Mouse (Mus musculus) hindbrain, embryonic 10.5 days (tissue): ENCODE data around the gene Gm5737. TPM values are rescaled to one million over a fixed set of nuclear protein-coding genes. Genes with fewer than 3 reads are reported as not detected.
A peak's percentile ranks its signal among the peaks of the same experiment; 100 is the strongest.

Experiments
- DNase-seq: peaks from one replicate; pipeline ENCODE4 v3.0.0-alpha.2; 2017; ENCODE audit warnings: low spot score
- H3K27ac ChIP-seq: fragments of 300-500 bp; sonication (generic); 2 replicates; pipeline ENCODE4 v1.5.1; 2016; ENCODE audit warnings: mild to moderate bottlenecking, moderate library complexity
- H3K27me3 ChIP-seq: fragments of 300-500 bp; sonication (generic); 2 replicates; pipeline ENCODE4 v1.6.1; 2016; ENCODE audit warnings: mild to moderate bottlenecking; ENCODE audit not compliant: poor library complexity, insufficient read depth, severe bottlenecking
- H3K36me3 ChIP-seq: fragments of 300-500 bp; sonication (generic); 2 replicates; pipeline ENCODE4 v1.6.1; 2016; ENCODE audit warnings: mild to moderate bottlenecking, moderate library complexity
- H3K4me1 ChIP-seq: fragments of 300-500 bp; sonication (generic); replicated peaks from 2 replicates; pipeline ENCODE4 v1.6.1; 2016; ENCODE audit warnings: mild to moderate bottlenecking
- H3K4me3 ChIP-seq: fragments of 300-500 bp; sonication (generic); 2 replicates; pipeline ENCODE4 v1.5.1; 2016; ENCODE audit warnings: mild to moderate bottlenecking, moderate library complexity
- H3K9me3 ChIP-seq: fragments of 300-500 bp; sonication (generic); 2 replicates; pipeline ENCODE4 v1.6.1; 2016; ENCODE audit warnings: mild to moderate bottlenecking, moderate library complexity
- WGBS: fragments of 180-500 bp; shearing (Covaris S2); methylation state at CpG from one replicate; pipeline ENCODE4 v1.1.7; 2016; 5-methylcytosine and 5-hydroxymethylcytosine counted together
- polyA plus RNA-seq: library from polyadenylated mRNA; unstranded; fragments of >200 nt; fragmentation: Nextera tagmentation; extraction: Ambion mirVana; gene quantifications from 2 replicates; pipeline ENCODE4 v1.2.1, GENCODE M21; 2016

The Gm5737 gene
- polyA plus RNA-seq, 1 experiment from 2014 or later, result not detected

DNA sequence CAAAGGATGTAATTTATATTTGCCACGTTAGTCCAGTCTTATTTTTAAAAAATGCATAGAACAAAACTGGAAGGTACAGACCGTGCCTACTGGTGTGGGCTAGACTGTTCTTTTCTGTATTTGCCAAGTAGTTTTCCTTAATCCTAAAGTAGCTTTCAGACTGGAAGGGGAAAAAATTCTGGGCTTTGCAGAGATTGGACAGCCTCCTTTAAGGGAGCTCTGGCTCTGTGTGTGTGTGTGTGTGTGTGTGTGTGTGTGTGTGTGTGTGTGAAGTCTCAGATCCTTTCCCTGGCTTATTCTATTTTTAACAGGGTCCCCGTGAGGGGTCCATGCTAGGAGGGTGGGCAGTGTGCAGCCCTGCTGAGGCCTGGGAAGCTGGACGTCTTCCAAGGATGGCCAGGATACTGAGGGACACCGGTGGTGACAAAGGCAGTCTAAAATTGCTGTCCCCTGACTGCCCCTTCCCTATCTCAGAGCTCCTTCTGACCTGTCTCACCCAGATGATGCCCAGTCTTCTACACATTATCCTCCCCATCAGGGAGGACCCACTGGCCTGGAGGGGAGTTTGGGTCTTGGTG lies 58.4 kb downstream of the Gm5737 start:
- Histone ChIP-seq H3K36me3 (no peaks in the 10 kb centered on the region), H3K4me1 (peaks cover 29% of the 10 kb centered on the region), H3K27me3 (no peaks in the 10 kb centered on the region), H3K9me3 (no peaks in the 10 kb centered on the region), H3K4me3 (no peak overlapping the region), H3K27ac (peak overlapping the region; percentile 47)
- 76% methylated on average over 5 of the region's 5 CpGs for WGBS
- DNase-seq, result no peak

DNA sequence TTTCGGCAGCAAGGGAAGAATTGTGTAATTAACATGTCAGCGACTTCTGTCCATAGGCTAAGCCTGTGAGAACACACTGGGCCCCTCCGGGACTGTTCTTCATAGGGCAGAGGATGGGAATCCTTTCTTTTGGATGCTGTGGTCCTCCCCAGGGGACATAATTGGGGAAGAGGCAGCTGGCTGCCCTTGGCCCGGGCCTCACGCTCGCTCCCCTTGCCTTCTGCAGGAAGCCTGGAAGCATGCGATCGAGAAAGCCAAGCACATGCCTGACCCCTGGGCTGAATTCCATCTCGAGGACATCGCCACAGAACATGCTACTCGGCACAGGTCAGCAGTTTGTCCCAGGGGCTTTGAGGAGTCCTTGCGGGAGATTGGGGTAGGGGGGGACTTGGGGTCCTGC lies 60.9 kb downstream of the Gm5737 start:
- 80% methylated on average over 12 of the region's 12 CpGs for WGBS
- H3K27ac ChIP-seq, result no peak overlapping the region
- 0 out of 2 replicates have a peak, but pooled peaks cover 8% of the 10 kb centered on the region for H3K4me1 ChIP-seq
- no peak for DNase-seq
- no peak overlapping the region for H3K4me3 ChIP-seq
- H3K36me3 ChIP-seq, result no peaks in the 10 kb centered on the region
- H3K9me3 ChIP-seq, result no peaks in the 10 kb centered on the region
- no peaks in the 10 kb centered on the region for H3K27me3 ChIP-seq

DNA sequence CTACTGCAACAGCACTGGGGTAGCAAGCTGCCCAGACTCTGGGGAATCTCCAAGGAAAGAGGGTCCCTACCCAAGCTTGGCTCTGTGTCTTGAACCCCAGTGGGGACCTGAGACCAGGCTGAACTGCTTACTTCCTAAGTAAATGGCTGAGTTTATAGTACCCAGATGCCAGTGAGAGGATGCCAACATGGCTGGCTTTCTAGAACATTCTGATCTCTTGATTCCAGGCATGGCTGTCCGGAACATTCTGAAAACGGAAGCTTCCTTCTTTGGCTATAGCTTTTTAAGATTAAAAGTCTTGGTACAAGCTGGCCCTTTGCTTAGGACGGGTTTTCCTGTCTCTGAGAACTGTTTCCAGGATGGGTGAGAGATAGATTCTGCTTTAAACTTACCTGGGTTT lies 61.9 kb downstream of the Gm5737 start:
- H3K4me1 ChIP-seq, result 0 out of 2 replicates have a peak, but pooled peaks cover 8% of the 10 kb centered on the region
- 88% methylated on average over 3 of the region's 3 CpGs for WGBS
- DNase-seq, result no peak

DNA sequence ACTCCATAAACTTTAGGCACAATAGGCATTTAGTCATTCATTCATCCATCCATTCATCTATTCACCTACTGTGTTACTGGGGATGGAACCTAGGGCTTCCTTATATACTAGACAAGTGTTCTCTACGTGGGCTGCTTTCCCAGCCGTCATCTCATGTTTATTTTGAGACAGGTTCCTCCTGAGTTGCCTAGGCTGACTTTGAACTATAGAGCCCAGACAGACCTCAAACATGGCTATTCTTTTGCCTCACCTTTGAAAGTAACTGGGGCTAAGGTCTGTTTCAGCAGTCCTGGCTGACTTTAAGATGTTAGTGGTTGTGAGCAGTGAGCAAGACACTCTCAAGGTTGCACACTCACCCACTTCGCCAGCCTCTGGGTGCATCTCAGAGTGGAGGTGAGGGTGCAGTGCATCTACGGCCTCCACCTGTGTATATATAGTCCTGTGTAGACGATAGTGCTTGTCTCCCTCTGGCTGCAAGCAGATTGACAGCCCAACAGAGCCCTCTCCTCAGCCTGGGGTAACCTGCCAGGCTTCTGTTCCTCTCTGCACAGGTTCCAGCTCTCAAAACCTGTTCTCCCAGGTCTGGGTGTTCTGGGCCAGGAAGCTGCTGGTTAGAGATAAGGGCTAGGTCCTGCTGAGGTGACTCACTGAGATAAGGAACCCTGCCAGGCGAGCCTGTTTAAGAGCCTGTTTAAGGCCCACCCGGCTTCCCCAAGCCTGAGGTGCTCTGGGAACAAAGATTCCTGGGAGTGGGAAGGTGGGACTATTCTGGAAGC lies 62.8 kb downstream of the Gm5737 start:
- Histone ChIP-seq H3K9me3 (no peaks in the 10 kb centered on the region), H3K4me3 (no peak overlapping the region), H3K36me3 (peaks cover 2% of the 10 kb centered on the region), H3K27ac (peak overlapping the region; percentile 57), H3K27me3 (no peaks in the 10 kb centered on the region), H3K4me1 (0 out of 2 replicates have a peak, but pooled peaks cover 7% of the 10 kb centered on the region)
- DNase-seq, result no peak
- WGBS, result 79% methylated on average over 7 of the region's 7 CpGs

More for the DNA sequence above, 61.9 kb downstream of the Gm5737 start:
- H3K4me3 ChIP-seq, result no peak overlapping the region
- H3K36me3 ChIP-seq, result no peaks in the 10 kb centered on the region
- peak overlapping the region; percentile 50; the same call in 1 of the 2 replicates for H3K27ac ChIP-seq
- no peaks in the 10 kb centered on the region for H3K9me3 ChIP-seq
- no peaks in the 10 kb centered on the region for H3K27me3 ChIP-seq

DNA sequence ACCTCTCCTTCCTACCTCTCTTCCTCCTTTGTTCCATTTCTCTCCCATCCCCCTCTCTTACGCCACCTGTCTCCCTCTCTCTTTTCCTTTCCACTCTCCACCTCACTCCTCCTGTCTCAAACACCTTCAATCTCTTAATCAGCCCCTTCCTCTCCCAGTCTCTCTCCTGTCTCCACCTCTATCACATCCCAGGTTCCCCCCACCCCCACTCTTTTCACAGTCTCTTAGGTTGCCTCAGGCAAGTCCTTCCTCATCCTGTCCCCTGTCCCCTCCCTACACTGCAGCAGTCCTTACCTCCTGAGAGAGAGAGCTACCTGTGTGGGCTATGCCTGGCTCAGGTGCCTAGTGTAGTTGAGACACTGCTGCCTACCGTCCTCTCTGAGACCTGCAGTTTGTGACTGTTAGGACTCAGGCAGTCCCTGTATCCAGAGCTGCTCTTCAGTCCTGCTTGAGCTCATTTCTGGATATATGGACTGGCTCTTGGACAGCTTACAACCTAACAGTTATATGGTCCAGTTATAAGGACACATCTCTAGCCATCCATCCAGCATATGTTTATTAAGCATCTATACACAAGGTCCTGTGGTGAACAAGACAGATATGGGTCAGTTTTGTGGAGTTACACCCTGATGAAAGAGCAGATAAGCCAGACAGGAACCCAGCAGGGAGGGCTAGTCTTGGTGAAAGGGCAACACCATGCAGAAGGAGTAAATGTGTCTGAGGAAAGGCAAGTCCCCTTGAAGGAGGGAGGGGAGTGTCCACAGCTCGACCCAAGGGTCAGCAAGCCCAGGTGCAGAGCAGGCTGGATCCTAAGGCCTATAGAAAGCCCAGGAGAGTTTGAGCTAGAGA lies 63.6 kb downstream of the Gm5737 start:
- WGBS, result 68% methylated on average over 3 of the region's 3 CpGs
- H3K27ac ChIP-seq, result peak overlapping the region; percentile 57
- H3K4me1 ChIP-seq, result 0 out of 2 replicates have a peak, but pooled peaks cover 5% of the 10 kb centered on the region
- H3K4me3 ChIP-seq, result no peak overlapping the region
- no peaks in the 10 kb centered on the region for H3K9me3 ChIP-seq
- H3K27me3 ChIP-seq, result no peaks in the 10 kb centered on the region
- DNase-seq, result no peak
- H3K36me3 ChIP-seq, result peaks cover 10% of the 10 kb centered on the region

DNA sequence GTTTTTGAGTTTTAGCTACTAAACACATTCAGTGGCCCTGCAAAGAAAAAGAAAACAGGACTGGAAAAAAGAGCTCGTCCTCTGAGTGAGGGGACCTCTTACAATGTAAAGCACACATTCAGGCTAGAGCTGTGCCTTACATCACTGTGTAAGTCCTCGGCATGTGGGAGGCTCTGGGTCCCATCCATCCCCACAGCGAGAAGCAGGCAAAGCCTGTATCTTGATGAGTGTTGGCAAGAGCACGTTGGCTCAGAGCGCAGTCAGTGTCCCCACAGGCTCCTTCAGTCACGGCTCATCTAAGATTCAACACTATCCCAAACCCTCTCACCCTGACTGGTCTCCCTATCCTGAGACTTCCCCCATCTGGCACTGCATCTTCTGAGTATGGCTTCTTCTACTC lies 66.1 kb downstream of the Gm5737 start:
- WGBS, result 81% methylated on average over 6 of the region's 6 CpGs
- Histone ChIP-seq H3K36me3 (peaks cover 24% of the 10 kb centered on the region), H3K27me3 (no peaks in the 10 kb centered on the region), H3K4me1 (peaks cover 5% of the 10 kb centered on the region; the same call in 1 of the 2 replicates), H3K4me3 (no peak overlapping the region), H3K9me3 (no peaks in the 10 kb centered on the region), H3K27ac (no peak overlapping the region)
- no peak for DNase-seq

DNA sequence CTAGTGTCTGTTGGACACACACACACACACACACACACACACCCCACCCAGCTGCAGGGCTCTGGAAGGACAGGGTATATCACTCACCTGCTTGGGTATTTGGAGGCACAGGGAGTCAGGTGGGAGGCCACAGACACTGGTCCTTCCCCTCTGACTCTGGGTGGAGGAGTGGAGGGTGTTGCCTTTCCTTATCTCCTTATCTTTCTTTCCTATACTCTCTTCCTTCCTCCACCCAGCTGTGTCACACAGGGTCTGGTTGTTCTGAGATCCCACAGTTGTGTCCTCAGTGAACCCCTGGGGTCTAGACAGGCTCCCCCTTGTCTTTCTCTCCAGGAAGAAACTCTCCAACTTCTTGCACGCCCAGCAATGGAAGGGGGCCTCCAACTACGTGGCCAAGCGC lies 67.8 kb downstream of the Gm5737 start:
- H3K4me1 ChIP-seq, result peaks cover 5% of the 10 kb centered on the region; the same call in 1 of the 2 replicates
- H3K9me3 ChIP-seq, result no peaks in the 10 kb centered on the region
- WGBS, result 88% methylated on average over 3 of the region's 3 CpGs
- H3K27ac ChIP-seq, result no peak overlapping the region
- H3K36me3 ChIP-seq, result peaks cover 40% of the 10 kb centered on the region
- no peaks in the 10 kb centered on the region for H3K27me3 ChIP-seq
- H3K4me3 ChIP-seq, result no peak overlapping the region
- no peak for DNase-seq

DNA sequence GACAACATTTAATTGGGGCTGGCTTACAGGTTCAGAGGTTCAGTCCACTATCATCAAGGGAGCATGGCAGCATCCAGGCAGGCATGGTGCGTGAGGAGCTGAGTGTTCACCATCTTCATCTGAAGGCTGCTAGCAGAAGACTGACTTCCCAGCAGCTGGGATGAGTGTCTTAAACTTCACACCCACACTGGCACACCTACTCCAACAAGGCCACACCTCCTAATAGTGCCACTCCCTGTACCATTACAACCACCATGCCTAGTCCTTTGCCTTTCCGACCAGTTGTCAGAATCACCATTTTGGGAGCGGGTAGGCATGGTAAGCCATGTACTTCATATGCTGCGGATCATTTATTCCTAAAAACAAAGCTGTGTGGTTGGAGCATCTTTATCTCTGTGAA lies 68.6 kb downstream of the Gm5737 start:
- peaks cover 48% of the 10 kb centered on the region for H3K36me3 ChIP-seq
- no peak overlapping the region for H3K27ac ChIP-seq
- H3K4me3 ChIP-seq, result no peak overlapping the region
- H3K27me3 ChIP-seq, result no peaks in the 10 kb centered on the region
- H3K4me1 ChIP-seq, result peaks cover 2% of the 10 kb centered on the region; the same call in 1 of the 2 replicates
- DNase-seq, result no peak
- H3K9me3 ChIP-seq, result no peaks in the 10 kb centered on the region
- 98% methylated on average over 4 of the region's 4 CpGs for WGBS

Other genes starting within 250 kb of the Gm5737 start
- gene Uqcrc2, start 177.2 kb upstream of the Gm5737 start, polyA plus RNA-seq, result 165 and 174 TPM in 2 replicates
- gene Pdzd9, start 142.0 kb upstream of the Gm5737 start, polyA plus RNA-seq, result 0.35 and 0.40 TPM in 2 replicates
- 10.4 and 13.8 TPM in 2 replicates for gene Mosmo, start 134.7 kb upstream of the Gm5737 start, polyA plus RNA-seq
- 0.49 and 1.3 TPM in 2 replicates for gene Vwa3a, start 73.0 kb upstream of the Gm5737 start, polyA plus RNA-seq
- 26.9 and 30.1 TPM in 2 replicates for gene Eef2k, start 30.5 kb downstream of the Gm5737 start, polyA plus RNA-seq
- 31.2 and 41.0 TPM in 2 replicates for gene Polr3e, start 105.4 kb downstream of the Gm5737 start, polyA plus RNA-seq
- 14.2 and 14.7 TPM in 2 replicates for gene Cdr2, start 169.9 kb downstream of the Gm5737 start, polyA plus RNA-seq
- gene Mfsd13b, start 170.1 kb downstream of the Gm5737 start, polyA plus RNA-seq, result 0.37 and 0.42 TPM in 2 replicates
- 199 and 215 TPM in 2 replicates for gene Mettl9, start 222.1 kb downstream of the Gm5737 start, polyA plus RNA-seq